Mouse (Mus musculus) erythroblast, embryonic 14.5 days (primary cell): ENCODE results near the gene Dpf2. TPM values are rescaled to one million over a fixed set of nuclear protein-coding genes. Genes with fewer than 3 reads are reported as not detected.

Experiments used
- H3K27me3 ChIP-seq: 2 replicates; pipeline ENCODE4 v1.6.1; 2012; ENCODE audit warnings: inconsistent platforms; ENCODE audit not compliant: control insufficient read depth
- H3K36me3 ChIP-seq: 2 replicates; pipeline ENCODE4 v1.6.1; 2012; ENCODE audit warnings: mild to moderate bottlenecking, inconsistent platforms; ENCODE audit not compliant: control insufficient read depth
- H3K4me1 ChIP-seq: 2 replicates; pipeline ENCODE4 v1.6.1; 2012; ENCODE audit warnings: inconsistent platforms; ENCODE audit not compliant: control insufficient read depth
- H3K4me3 ChIP-seq: replicated peaks from 2 replicates; pipeline ENCODE3; 2012; ENCODE audit warnings: moderate library complexity, mild to moderate bottlenecking, inconsistent platforms
- H3K9me3 ChIP-seq: 2 replicates; pipeline ENCODE4 v1.6.1; 2012; ENCODE audit warnings: low read length, inconsistent platforms, mixed read lengths; ENCODE audit not compliant: control insufficient read depth
- GATA1 ChIP-seq: IDR thresholded peaks from 2 replicates; pipeline ENCODE4 v1.6.1; 2012; ENCODE audit warnings: low read length, inconsistent platforms, mixed read lengths
- TAL1 ChIP-seq: IDR thresholded peaks from 3 replicates; pipeline ENCODE4 v1.6.1; 2012; ENCODE audit warnings: low read length, inconsistent platforms, mixed read lengths
- polyA plus RNA-seq: library from polyadenylated mRNA; stranded (reverse); fragments of >175 nt; gene quantifications from 2 replicates; pipeline ENCODE4 v1.2.3, GENCODE M21; 2012

Gene Dpf2
- polyA plus RNA-seq, 1 experiment = 2.7 TPM

DNA sequence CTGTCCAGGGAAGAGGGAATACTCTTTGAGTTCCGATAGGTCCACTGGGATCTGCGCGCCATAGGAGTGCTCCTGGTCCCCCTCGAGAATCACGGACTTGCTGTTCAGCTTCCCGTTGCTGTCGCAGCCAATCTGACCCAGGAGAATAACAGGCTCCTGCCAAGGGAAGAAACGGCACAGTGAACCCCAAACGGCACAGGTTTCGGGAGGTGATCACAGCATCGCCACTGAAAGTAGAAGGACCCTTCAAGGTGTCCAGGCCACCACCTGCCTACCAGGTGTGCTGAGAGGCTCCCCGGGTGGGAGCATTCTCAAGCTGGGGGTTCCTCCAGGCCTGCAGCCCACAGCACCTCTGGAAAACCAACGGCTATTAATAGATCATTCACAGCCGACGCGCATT, 38.8 kb upstream of the Dpf2 start:
- no peaks in the 10 kb centered on the region for H3K9me3 ChIP-seq
- no peak for TF ChIP-seq GATA1
- TF ChIP-seq TAL1 = no peak
- H3K27me3 ChIP-seq = no peaks in the 10 kb centered on the region
- H3K36me3 ChIP-seq = peaks cover 100% of the 10 kb centered on the region
- H3K4me3 ChIP-seq = no peak overlapping the region
- peaks cover 4% of the 10 kb centered on the region for H3K4me1 ChIP-seq

DNA sequence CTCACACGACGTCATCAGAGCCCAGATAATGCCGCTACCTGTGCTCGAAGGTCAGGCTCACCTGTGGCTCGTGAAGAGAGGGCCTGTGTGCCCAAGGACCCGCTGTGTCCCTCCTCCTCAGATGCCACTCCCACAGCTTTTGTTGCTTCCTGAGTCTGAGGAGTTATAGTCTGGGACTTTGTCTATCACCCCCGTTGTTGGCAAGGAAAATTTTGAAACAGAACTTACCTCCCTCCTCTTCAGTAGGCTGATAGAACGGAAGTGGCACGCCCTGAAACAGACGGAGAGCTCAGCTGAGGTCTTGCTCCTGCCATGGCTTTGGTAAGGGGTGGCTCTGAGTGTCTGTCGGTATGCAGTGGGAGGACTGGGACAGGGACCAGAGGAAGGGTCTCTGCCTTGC, 37.4 kb upstream of the Dpf2 start:
- no peak for TF ChIP-seq TAL1
- TF ChIP-seq GATA1 = no peak
- peaks cover 100% of the 10 kb centered on the region for H3K36me3 ChIP-seq

DNA sequence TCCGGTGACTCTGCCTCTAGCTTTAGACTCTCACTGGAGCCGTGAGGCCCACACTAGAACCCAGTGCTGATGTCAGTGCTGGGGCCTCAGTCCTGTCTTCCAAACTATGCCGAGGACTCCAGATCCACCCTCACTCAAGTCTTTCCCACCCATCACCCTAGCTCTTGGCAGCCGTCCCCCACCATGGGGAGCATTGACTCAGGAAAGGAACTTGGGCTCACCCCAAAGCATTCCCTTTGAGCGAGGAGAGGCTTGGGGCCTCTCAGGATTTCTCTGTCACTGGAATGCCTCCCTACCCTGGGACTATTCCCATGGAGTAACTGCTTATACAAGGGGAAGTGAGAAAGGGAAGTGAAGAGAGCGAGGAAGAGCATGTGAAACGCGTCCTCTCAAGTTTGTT, 33.1 kb upstream of the Dpf2 start:
- H3K4me1 ChIP-seq = peaks cover 13% of the 10 kb centered on the region
- H3K36me3 ChIP-seq = peaks cover 100% of the 10 kb centered on the region
- no peaks in the 10 kb centered on the region for H3K27me3 ChIP-seq
- H3K9me3 ChIP-seq = no peaks in the 10 kb centered on the region
- no peak overlapping the region for H3K4me3 ChIP-seq
- TF ChIP-seq TAL1 (no peak), GATA1 (no peak)

More for the DNA sequence above, 37.4 kb upstream of the Dpf2 start:
- H3K27me3 ChIP-seq = no peaks in the 10 kb centered on the region
- H3K9me3 ChIP-seq = no peaks in the 10 kb centered on the region
- H3K4me3 ChIP-seq = no peak overlapping the region
- peaks cover 6% of the 10 kb centered on the region for H3K4me1 ChIP-seq

DNA sequence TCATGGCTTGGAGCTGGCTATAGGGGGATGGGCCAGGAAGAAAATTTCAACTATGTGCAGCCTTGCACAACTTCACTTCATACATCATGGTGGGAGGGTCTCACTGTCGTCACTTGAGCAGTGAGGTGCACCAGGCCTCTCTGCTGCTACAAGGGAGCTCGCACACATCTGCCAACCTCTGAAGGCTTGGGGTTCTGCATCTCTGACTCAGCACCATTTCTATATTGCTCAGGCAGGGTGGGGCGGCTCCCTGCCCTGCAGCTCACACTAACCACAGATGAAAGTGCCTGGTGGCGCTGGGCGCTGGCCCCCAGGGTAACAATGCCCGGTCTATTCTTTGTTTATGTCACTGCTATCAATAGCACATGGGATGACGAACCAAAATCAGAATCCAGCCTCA, 32.2 kb upstream of the Dpf2 start:
- Histone ChIP-seq H3K9me3 (no peaks in the 10 kb centered on the region), H3K4me3 (no peak overlapping the region), H3K4me1 (peaks cover 14% of the 10 kb centered on the region), H3K27me3 (no peaks in the 10 kb centered on the region), H3K36me3 (peaks cover 100% of the 10 kb centered on the region)
- TF ChIP-seq GATA1 = no peak
- no peak for TF ChIP-seq TAL1

DNA sequence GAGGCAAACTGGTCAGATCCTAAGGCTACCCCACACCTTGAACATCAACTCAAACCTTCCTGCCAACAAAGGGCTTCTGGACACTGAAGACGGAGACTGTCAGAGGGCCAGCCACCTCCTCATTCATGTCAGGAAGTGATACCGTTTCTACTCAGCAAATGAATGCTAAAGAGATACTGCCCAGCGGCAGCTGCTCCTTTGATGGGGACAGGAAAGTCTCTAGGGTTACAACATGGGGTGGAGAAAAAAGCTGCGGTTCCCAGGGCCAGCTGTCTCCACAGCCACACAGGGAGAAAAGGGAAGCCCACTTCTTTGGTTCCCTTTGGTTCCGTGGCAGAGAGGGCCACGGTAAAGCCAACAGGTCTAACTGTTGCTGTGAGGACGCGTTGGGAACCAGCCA, 31.3 kb upstream of the Dpf2 start:
- Histone ChIP-seq H3K9me3 (no peaks in the 10 kb centered on the region), H3K4me3 (no peak overlapping the region), H3K27me3 (no peaks in the 10 kb centered on the region), H3K4me1 (peaks cover 23% of the 10 kb centered on the region), H3K36me3 (peaks cover 100% of the 10 kb centered on the region)
- TF ChIP-seq GATA1 = no peak
- no peak for TF ChIP-seq TAL1

DNA sequence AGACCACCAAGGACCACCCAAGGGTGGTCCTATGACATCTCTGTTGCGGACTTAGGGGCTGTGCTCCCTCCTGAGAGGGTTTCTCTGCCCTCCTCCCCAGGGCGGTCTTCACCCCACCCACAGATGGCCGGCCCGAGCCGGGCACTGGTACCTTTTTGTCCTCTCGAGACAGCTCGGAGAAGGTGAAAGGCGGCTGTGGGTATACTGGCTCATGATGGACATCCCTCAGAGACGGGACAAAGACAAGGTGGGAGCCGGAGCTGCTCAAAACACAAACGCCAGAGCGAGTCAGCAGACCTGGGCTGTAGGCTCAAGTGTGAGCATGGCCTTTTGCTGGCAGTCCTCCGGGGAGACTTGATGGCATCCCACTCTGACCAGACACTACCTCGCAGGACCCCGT, 30.6 kb upstream of the Dpf2 start:
- no peaks in the 10 kb centered on the region for H3K27me3 ChIP-seq
- peaks cover 100% of the 10 kb centered on the region for H3K36me3 ChIP-seq
- TF ChIP-seq GATA1 (no peak), TAL1 (no peak)
- no peak overlapping the region for H3K4me3 ChIP-seq
- H3K4me1 ChIP-seq = peaks cover 29% of the 10 kb centered on the region
- no peaks in the 10 kb centered on the region for H3K9me3 ChIP-seq

DNA sequence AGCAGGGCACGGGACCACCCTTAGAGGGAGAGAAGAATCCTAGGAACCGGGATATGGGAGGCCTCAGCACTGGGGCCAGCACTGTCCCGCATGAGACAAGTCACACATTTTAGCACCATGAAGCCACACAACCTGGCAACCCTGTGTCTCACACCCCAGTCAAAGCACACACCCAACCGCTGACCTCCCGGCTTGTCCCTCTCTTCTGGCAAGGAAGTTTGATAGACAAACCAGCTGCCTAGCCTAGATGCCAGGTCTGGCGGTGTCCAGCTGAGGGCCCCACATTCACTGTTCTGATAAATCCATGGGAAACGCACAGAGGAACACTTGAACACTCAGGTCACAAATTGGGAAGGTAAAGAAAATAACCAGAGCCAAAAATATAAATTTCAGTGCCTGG, 29.8 kb upstream of the Dpf2 start:
- Histone ChIP-seq H3K4me3 (no peak overlapping the region), H3K4me1 (peaks cover 38% of the 10 kb centered on the region), H3K27me3 (peaks cover under 1% of the 10 kb centered on the region; the same call in 1 of the 2 replicates), H3K36me3 (peaks cover 96% of the 10 kb centered on the region), H3K9me3 (no peaks in the 10 kb centered on the region)
- TF ChIP-seq GATA1 (no peak), TAL1 (no peak)

DNA sequence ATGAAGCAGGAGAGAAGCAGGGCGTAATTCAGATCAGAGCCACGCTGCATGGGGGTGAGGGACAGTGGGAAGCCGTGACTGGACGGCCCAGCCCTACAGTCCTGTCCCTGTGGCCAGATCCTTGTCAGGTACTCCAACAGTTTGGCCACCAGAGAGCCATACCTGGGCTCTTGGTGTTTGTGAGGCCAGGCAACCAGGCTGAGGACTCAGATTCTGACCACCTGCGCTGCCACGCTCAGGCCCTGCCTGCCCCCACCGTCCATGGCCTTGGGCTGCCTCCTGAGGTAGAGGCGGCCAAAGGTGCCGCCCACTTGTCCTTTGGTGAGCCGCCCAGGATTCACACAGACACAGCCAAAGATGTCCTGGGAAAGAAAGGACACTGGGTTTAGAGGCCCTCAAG, 27.8 kb upstream of the Dpf2 start:
- H3K9me3 ChIP-seq = 0 out of 2 replicates have a peak, but pooled peaks cover 2% of the 10 kb centered on the region
- TF ChIP-seq GATA1 = no peak
- no peak for TF ChIP-seq TAL1
- H3K36me3 ChIP-seq = peaks cover 76% of the 10 kb centered on the region
- H3K27me3 ChIP-seq = peaks cover 17% of the 10 kb centered on the region
- H3K4me3 ChIP-seq = no peak overlapping the region
- H3K4me1 ChIP-seq = peaks cover 49% of the 10 kb centered on the region

DNA sequence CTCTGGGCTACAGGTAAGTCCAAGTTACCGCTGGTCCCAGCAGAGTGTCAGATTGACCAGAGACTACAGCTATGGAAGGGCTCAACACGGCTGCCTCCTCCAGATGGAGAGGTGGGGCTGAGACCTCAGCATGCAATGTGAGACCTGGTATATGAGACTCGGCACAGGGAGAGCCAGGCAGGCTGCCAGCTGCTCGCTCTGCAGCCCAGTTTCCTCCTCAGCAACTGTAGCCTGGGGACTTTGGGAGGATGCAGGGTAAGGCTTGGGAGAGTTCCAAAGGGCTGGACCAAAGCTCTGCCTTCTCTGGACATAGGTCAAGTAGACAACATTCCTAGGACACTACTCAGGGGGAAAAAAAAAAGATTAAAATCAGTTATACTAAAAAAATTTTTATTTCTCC, 27.4 kb upstream of the Dpf2 start:
- Histone ChIP-seq H3K4me3 (no peak overlapping the region), H3K9me3 (0 out of 2 replicates have a peak, but pooled peaks cover 2% of the 10 kb centered on the region), H3K4me1 (peaks cover 50% of the 10 kb centered on the region), H3K36me3 (peaks cover 72% of the 10 kb centered on the region), H3K27me3 (peaks cover 22% of the 10 kb centered on the region)
- TF ChIP-seq GATA1 (no peak), TAL1 (no peak)

DNA sequence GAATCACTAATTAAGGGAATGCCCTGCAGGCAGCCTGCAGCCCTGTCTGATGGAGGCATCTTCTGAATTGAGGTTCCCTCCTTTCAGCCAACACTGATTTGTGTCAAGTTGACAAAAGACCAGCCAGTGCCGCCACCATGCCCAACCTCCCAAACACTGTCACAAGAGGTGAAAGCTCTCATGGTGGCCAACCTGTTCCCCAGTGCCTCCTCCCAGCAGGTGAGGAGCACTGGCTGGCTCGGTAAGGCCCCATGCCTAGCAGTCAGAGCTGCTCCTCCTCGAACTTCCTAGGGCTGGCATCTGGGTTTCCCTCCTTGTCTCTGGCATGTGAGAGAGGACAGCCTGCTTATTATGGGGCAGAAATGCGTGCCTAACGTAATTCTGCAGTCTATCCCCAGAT, 26.9 kb upstream of the Dpf2 start:
- Histone ChIP-seq H3K9me3 (0 out of 2 replicates have a peak, but pooled peaks cover 2% of the 10 kb centered on the region), H3K36me3 (peaks cover 67% of the 10 kb centered on the region), H3K4me3 (no peak overlapping the region), H3K4me1 (peaks cover 47% of the 10 kb centered on the region), H3K27me3 (peaks cover 26% of the 10 kb centered on the region)
- TF ChIP-seq GATA1 = no peak
- no peak for TF ChIP-seq TAL1
